ENCODE assay signal across 11 mouse cellular contexts in genomic region chr12:16873549-16873948, GRCm38 (mm10). TPM values are rescaled to one million over a fixed set of nuclear protein-coding genes. Genes with fewer than 3 reads are reported as not detected.
A peak's percentile ranks its signal among the peaks of the same experiment; 100 is the strongest.
DNase-seq lines count a peak whose midpoint lies in the region; ATAC-seq and TF ChIP-seq lines count a peak whose summit lies in the region.
"Had no signal": no experiment of that assay in that cellular context is flagged by ENCODE, and none has a peak within 500 bp of the region (broad histone marks: within the 10 kb centered on the region; RNA-seq: fewer than 3 reads in every experiment).

No protein-coding gene starts in this region.

- H3K36me3 ChIP-seq in hindbrain, embryonic 16.5 days (ENCODE audit: control insufficient read depth, insufficient read depth, low read length), result no peaks in the 10 kb centered on the region
- H3K36me3 ChIP-seq in hindbrain, embryonic 10.5 days, result no peaks in the 10 kb centered on the region
- no peaks in the 10 kb centered on the region for H3K36me3 ChIP-seq in liver, postnatal 0 days (replicated peaks; ENCODE audit: insufficient read depth, low read length)
- H3K36me3 ChIP-seq: kidney, embryonic 15.5 days; limb, embryonic 15.5 days had no signal

- H3K4me3 ChIP-seq in hindbrain, embryonic 16.5 days (ENCODE audit: low read length), result no peak overlapping the region
- H3K4me3 ChIP-seq in hindbrain, embryonic 10.5 days, result no peak overlapping the region
- no peak overlapping the region for H3K4me3 ChIP-seq in liver, postnatal 0 days (ENCODE audit: low read depth, low read length)
- H3K4me3 ChIP-seq: erythroblast, embryonic 14.5 days; kidney, embryonic 15.5 days; limb, embryonic 15.5 days had no signal

- no peak for TF ChIP-seq EP300 in liver, postnatal 0 days (IDR thresholded peaks at IDR 0.05; ENCODE audit: low read depth)

- WGBS in hindbrain, embryonic 16.5 days, result 79% methylated on average over 7 of the region's 7 CpGs
- WGBS in hindbrain, embryonic 10.5 days, result 92% methylated on average over 7 of the region's 7 CpGs
- WGBS in liver, postnatal 0 days (ENCODE audit: insufficient replicate concordance), result 70% methylated on average over 7 of the region's 7 CpGs

- 0 out of 2 replicates have a peak, but pooled peaks have one; percentile 16 for ATAC-seq in hindbrain, embryonic 16.5 days
- no peak for ATAC-seq in liver, postnatal 0 days

- no peak for DNase-seq in hindbrain, embryonic 10.5 days (ENCODE audit: low spot score)
- no peak for DNase-seq in liver, postnatal 0 days
- no peak for DNase-seq in liver
- peak; percentile 79 for DNase-seq in cerebellum, adult 11-12 months
- peak; percentile 49 to 69 for DNase-seq in cerebellum, postnatal 36 days
- no peak for DNase-seq in neural tube, embryonic 10.5 days (ENCODE audit: extremely low spot score, low spot score)
- no peak for DNase-seq in ovary, adult 18-20 months (ENCODE audit: low spot score)

- no peak overlapping the region for H3K9ac ChIP-seq in hindbrain, embryonic 16.5 days (ENCODE audit: low read depth, low read length)
- H3K9ac ChIP-seq in liver, postnatal 0 days (replicated peaks), result no peak overlapping the region
- H3K9ac ChIP-seq: kidney, embryonic 15.5 days; limb, embryonic 15.5 days had no signal

- no peak overlapping the region for H3K27ac ChIP-seq in hindbrain, embryonic 16.5 days (ENCODE audit: low read depth, low read length)
- no peak overlapping the region for H3K27ac ChIP-seq in hindbrain, embryonic 10.5 days
- peak overlapping the region; percentile 34 for H3K27ac ChIP-seq in liver, postnatal 0 days (ENCODE audit: low read depth)
- H3K27ac ChIP-seq: kidney, embryonic 15.5 days; limb, embryonic 15.5 days had no signal

- no peak overlapping the region for H3K4me2 ChIP-seq in hindbrain, embryonic 16.5 days (ENCODE audit: low read length)
- H3K4me2 ChIP-seq in liver, postnatal 0 days (ENCODE audit: low read depth, low read length), result no peak overlapping the region
- H3K4me2 ChIP-seq: kidney, embryonic 15.5 days; limb, embryonic 15.5 days had no signal

- peaks cover 8% of the 10 kb centered on the region for H3K4me1 ChIP-seq in hindbrain, embryonic 16.5 days (ENCODE audit: control insufficient read depth, insufficient read depth, low read depth, low read length)
- H3K4me1 ChIP-seq in hindbrain, embryonic 10.5 days (replicated peaks), result peaks cover 36% of the 10 kb centered on the region
- H3K4me1 ChIP-seq in liver, postnatal 0 days (ENCODE audit: insufficient read depth), result peaks cover 64% of the 10 kb centered on the region

- no peak for TF ChIP-seq CTCF in liver, postnatal 0 days (IDR thresholded peaks at IDR 0.05; ENCODE audit: low read depth)

- H3K9me3 ChIP-seq in hindbrain, embryonic 16.5 days (ENCODE audit: control insufficient read depth, low read length), result no peaks in the 10 kb centered on the region
- H3K9me3 ChIP-seq in hindbrain, embryonic 10.5 days, result no peaks in the 10 kb centered on the region
- H3K9me3 ChIP-seq in liver, postnatal 0 days (ENCODE audit: low read length), result no peaks in the 10 kb centered on the region
- H3K9me3 ChIP-seq: kidney, embryonic 15.5 days; limb, embryonic 15.5 days had no signal

- no peaks in the 10 kb centered on the region for H3K27me3 ChIP-seq in hindbrain, embryonic 16.5 days (replicated peaks; ENCODE audit: control insufficient read depth, insufficient read depth, low read length)
- no peaks in the 10 kb centered on the region for H3K27me3 ChIP-seq in hindbrain, embryonic 10.5 days (ENCODE audit: insufficient read depth, poor library complexity, severe bottlenecking)
- H3K27me3 ChIP-seq in liver, postnatal 0 days (ENCODE audit: insufficient read depth, low read length), result no peaks in the 10 kb centered on the region
- H3K27me3 ChIP-seq: kidney, embryonic 15.5 days; limb, embryonic 15.5 days had no signal

RNA-seq across cellular contexts. Expression of gene Rock2, which starts 21.1 kb away (rescaled TPM):
- 9.6 and 10.9 TPM in 2 replicates for polyA plus RNA-seq in hindbrain, embryonic 16.5 days (2015; fragmentation: Nextera tagmentation; extraction: Ambion mirVana)
- 9.0 and 12.0 TPM in 2 replicates for polyA plus RNA-seq in hindbrain, embryonic 10.5 days (2016; fragmentation: Nextera tagmentation; extraction: Ambion mirVana)
- 5.3 TPM in 2 replicates for polyA plus RNA-seq in liver, postnatal 0 days (2015; fragmentation: Nextera tagmentation; extraction: Ambion mirVana)

Comparison
In these comparisons a context has a peak if more than half of its experiments do, and no peak if none do; other contexts are left out.
1. DNase-seq: peak in cerebellum, adult 11-12 months (single experiment) and cerebellum, postnatal 36 days (2 of 2); none in hindbrain, embryonic 10.5 days (single experiment), liver, postnatal 0 days (single experiment), liver (single experiment), neural tube, embryonic 10.5 days (single experiment) and ovary, adult 18-20 months (single experiment).